Mouse (Mus musculus) intestine, embryonic 16.5 days (tissue): ENCODE results near the gene Txnrd2. TPM values are rescaled to one million over a fixed set of nuclear protein-coding genes. Genes with fewer than 3 reads are reported as not detected.

Experiments used
- ATAC-seq: fragments of 200-750 bp; cut with Nextera tagmentation; 2 replicates; pipeline ENCODE4 v1.8.0; 2017; ENCODE audit warnings: moderate TSS enrichment, moderate library complexity
- H3K27ac ChIP-seq: fragments of 300-500 bp; sonication (generic); 2 replicates; pipeline ENCODE4 v1.5.1; 2014; ENCODE audit warnings: mild to moderate bottlenecking, low read length
- H3K27me3 ChIP-seq: fragments of 300-500 bp; sonication (generic); replicated peaks from 2 replicates; pipeline ENCODE4 v1.6.1; 2014; ENCODE audit warnings: low read length, control low read depth, mixed read lengths; ENCODE audit not compliant: control insufficient read depth, insufficient read depth
- H3K36me3 ChIP-seq: fragments of 300-500 bp; sonication (generic); 2 replicates; pipeline ENCODE4 v1.6.1; 2014; ENCODE audit warnings: low read length, control low read depth; ENCODE audit not compliant: control insufficient read depth, insufficient read depth
- H3K4me1 ChIP-seq: fragments of 300-500 bp; sonication (generic); 2 replicates; pipeline ENCODE4 v1.6.1; 2014; ENCODE audit warnings: low read length, control low read depth, mixed read lengths; ENCODE audit not compliant: control insufficient read depth, insufficient read depth
- H3K4me2 ChIP-seq: fragments of 300-500 bp; sonication (generic); 2 replicates; pipeline ENCODE4 v1.6.1; 2014; ENCODE audit warnings: low read depth, low read length, control low read depth
- H3K4me3 ChIP-seq: fragments of 300-500 bp; sonication (generic); 2 replicates; pipeline ENCODE4 v1.5.1; 2014; ENCODE audit warnings: mild to moderate bottlenecking, low read length
- H3K9ac ChIP-seq: fragments of 300-500 bp; sonication (generic); 2 replicates; pipeline ENCODE4 v1.6.1; 2014; ENCODE audit warnings: low read depth, low read length
- H3K9me3 ChIP-seq: fragments of 300-500 bp; sonication (generic); 2 replicates; pipeline ENCODE4 v1.6.1; 2016; ENCODE audit warnings: low read length, control low read depth; ENCODE audit not compliant: control insufficient read depth
- WGBS: fragments of 180-500 bp; shearing (Covaris S2); extraction: QIAGEN DNeasy Blood & Tissue Kit; methylation state at CpG from one replicate; pipeline ENCODE4 v1.1.7; 2014; 5-methylcytosine and 5-hydroxymethylcytosine counted together
- polyA plus RNA-seq: library from polyadenylated mRNA; unstranded; fragments of >200 nt; fragmentation: Nextera tagmentation; extraction: Ambion mirVana; gene quantifications from 2 replicates; pipeline ENCODE4 v1.2.1, GENCODE M21; 2015

Txnrd2 gene
- polyA plus RNA-seq, 1 experiment from 2014 or later, result 29.8 TPM

DNA sequence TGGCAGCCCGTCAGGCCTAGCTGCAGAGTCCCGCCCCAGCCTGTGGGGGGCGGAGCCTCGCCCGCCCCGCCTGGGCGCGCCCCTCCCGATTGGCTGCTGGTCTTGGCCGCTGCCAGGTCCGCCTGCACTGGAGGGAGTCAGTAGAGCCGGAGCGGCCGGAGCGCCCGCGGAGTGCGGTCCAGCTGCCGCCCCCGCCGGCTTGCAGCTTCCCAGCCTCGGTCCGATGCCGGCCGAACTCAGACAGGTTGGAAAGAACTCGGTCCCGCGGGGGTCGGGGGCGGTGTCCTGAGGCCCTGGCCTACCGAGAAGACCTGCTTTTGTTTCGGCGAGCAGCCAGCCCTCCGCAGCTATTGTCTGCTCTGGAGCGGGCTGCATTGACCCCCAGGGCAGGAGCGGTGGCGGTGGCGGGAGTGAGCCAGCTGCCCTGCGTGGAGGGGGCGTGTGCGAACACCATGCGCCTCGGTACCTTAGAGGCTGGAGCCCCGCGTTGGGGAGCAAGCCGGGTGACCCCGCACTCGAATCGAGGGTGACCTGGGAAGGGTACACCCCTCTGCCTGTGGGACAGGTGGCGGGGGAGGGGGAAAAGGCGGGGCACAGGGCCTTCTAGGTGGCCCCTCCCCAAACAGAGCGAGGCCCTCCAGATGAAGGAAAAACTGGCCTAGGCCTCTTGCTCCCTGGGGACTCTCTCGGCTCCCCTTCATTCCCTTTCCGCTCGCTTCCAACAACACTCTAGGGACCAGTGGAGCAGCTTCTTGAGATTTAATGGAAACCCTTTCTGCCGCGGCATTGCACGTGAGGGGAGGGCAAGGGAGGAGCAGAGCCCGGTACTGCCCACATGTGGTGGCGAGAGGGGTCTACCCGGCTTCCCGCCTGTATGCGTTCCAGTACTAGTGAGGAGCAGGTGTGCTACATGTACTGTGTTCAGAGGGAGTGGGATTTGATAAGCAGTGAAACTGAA lies 33.4 kb upstream of the Txnrd2 start:
- Histone ChIP-seq H3K9me3 (no peaks in the 10 kb centered on the region), H3K4me2 (peak overlapping the region; percentile 99), H3K4me3 (peak overlapping the region; percentile 81), H3K27me3 (no peaks in the 10 kb centered on the region), H3K9ac (peak overlapping the region; percentile 86), H3K4me1 (peaks cover 37% of the 10 kb centered on the region), H3K36me3 (peaks cover 6% of the 10 kb centered on the region; the same call in 1 of the 2 replicates), H3K27ac (peak overlapping the region; percentile 39; the same call in 1 of the 2 replicates)
- under 1% methylated on average over 61 of the region's 63 CpGs for WGBS
- ATAC-seq, result peak; percentile 91

DNA sequence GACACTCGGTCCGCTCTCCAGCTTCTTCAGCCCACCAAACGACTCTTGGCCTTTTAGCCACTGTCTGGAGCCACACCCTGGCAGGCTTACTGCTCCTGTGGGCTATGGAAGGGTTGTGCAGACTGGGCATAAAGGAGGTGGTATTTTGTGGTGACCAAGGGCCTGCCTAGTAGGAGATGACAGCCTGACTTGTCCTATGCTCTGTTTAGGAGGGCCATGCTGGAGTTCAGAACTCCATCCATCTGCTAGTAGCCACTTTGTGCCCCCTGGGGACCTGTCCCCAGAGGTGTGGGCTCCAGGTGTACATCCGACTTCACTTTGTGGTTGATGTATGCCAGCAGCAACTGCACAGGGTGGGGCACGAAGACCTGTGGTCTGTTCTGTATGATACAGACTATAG lies 32.6 kb upstream of the Txnrd2 start:
- peaks cover 10% of the 10 kb centered on the region for H3K36me3 ChIP-seq
- H3K4me1 ChIP-seq, result peaks cover 28% of the 10 kb centered on the region
- ATAC-seq, result no peak
- H3K9me3 ChIP-seq, result no peaks in the 10 kb centered on the region
- H3K9ac ChIP-seq, result 0 out of 2 replicates have a peak overlapping the region, but pooled peaks have one; percentile 9
- peak overlapping the region; percentile 99 for H3K4me2 ChIP-seq
- no peaks in the 10 kb centered on the region for H3K27me3 ChIP-seq
- 57% methylated on average over 5 of the region's 5 CpGs for WGBS
- peak overlapping the region; percentile 81 for H3K4me3 ChIP-seq
- H3K27ac ChIP-seq, result no peak overlapping the region

DNA sequence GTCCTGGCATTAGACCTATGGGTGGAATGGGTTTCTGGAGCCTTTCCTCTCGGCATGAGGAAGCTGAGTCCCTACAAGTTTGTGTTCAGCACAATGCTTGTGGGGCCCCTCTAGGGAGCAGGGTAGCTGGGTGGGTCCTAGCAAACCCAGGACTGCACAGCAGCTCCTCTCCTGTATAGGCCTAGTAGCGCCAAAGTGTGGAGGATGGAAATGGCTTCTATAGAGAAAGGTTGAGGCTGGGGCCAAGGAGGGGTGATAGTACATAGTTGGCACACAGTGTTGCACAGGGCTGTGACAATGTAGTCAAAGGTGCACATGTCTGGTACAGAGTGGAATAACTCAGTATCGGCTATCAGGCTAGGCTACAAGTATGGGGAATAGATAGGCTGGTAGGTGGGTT lies 32.1 kb upstream of the Txnrd2 start:
- WGBS, result 69% methylated on average over 3 of the region's 3 CpGs
- H3K36me3 ChIP-seq, result peaks cover 10% of the 10 kb centered on the region
- no peak overlapping the region for H3K27ac ChIP-seq
- no peaks in the 10 kb centered on the region for H3K9me3 ChIP-seq
- H3K4me3 ChIP-seq, result no peak overlapping the region
- peaks cover 25% of the 10 kb centered on the region for H3K4me1 ChIP-seq
- H3K27me3 ChIP-seq, result no peaks in the 10 kb centered on the region
- no peak for ATAC-seq
- H3K4me2 ChIP-seq, result peak overlapping the region; percentile 99; the same call in 1 of the 2 replicates
- no peak overlapping the region for H3K9ac ChIP-seq

DNA sequence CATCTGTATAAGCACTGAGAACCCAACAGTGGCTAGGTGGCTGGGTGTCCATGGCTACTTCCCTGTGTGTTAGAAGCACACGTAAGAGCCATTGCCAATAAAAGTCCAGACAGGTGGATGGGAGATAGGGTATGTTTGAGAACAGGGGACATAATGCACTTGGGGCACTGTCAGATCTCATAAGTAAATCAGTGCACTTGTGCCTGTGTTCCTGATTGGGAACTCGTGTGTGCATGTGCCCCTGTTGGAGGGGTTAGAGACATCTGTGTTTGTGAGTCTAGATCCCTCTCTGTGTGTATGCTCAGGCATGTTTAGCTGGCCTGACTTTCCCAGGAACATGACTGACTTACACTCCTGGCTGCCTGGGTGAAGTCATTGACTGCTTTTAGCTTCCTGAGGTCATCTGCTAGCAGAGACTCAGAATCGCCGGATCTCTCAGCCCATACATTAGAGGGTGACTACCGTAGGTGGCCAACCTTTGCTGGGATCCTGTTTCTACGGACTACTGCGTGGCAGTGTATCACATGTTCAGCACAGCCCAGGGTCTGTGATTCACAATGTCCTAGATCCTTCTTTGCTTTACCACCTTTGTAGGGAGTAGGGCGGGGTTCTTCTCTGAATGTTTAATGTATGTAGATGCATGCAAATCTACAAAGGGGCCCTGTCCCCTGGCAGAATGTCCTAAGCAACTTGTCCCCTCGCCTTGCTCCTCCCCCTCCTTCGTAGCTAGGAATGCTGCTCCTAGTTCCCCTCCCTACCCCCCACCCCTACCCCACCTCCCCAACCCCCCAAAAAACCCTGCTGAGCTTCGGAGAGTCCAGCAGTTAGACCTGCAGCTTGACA lies 31.2 kb upstream of the Txnrd2 start:
- Histone ChIP-seq H3K4me3 (no peak overlapping the region), H3K36me3 (peaks cover 10% of the 10 kb centered on the region), H3K9me3 (no peaks in the 10 kb centered on the region), H3K9ac (0 out of 2 replicates have a peak overlapping the region, but pooled peaks have one; percentile 6), H3K4me2 (no peak overlapping the region), H3K27ac (no peak overlapping the region), H3K27me3 (no peaks in the 10 kb centered on the region), H3K4me1 (peaks cover 25% of the 10 kb centered on the region)
- no peak for ATAC-seq
- WGBS, result 40% methylated on average over 11 of the region's 11 CpGs

- H3K4me2 ChIP-seq, result no peak overlapping the region
These were observed 30.6 kb upstream of the Txnrd2 start for GRCm38 (mm10) chr16:18395620-18396036.

GRCm38 (mm10) chr16:18396201-18396600 lies 30.0 kb upstream of the Txnrd2 start:
- H3K4me3 ChIP-seq, result no peak overlapping the region
- 55% methylated on average over 2 of the region's 2 CpGs for WGBS
- peaks cover 13% of the 10 kb centered on the region for H3K36me3 ChIP-seq
- H3K4me2 ChIP-seq, result no peak overlapping the region
- H3K27ac ChIP-seq, result no peak overlapping the region
- H3K9me3 ChIP-seq, result no peaks in the 10 kb centered on the region
- H3K9ac ChIP-seq, result no peak overlapping the region
- no peak for ATAC-seq
- H3K27me3 ChIP-seq, result no peaks in the 10 kb centered on the region
- peaks cover 31% of the 10 kb centered on the region for H3K4me1 ChIP-seq

More at GRCm38 (mm10) chr16:18395620-18396036, 30.6 kb upstream of the Txnrd2 start:
- H3K4me1 ChIP-seq, result peaks cover 26% of the 10 kb centered on the region
- H3K9ac ChIP-seq, result 0 out of 2 replicates have a peak overlapping the region, but pooled peaks have one; percentile 6
- H3K9me3 ChIP-seq, result no peaks in the 10 kb centered on the region
- no peak overlapping the region for H3K27ac ChIP-seq
- 52% methylated on average over 6 of the region's 7 CpGs for WGBS
- H3K27me3 ChIP-seq, result no peaks in the 10 kb centered on the region
- ATAC-seq, result no peak
- H3K36me3 ChIP-seq, result peaks cover 10% of the 10 kb centered on the region
- no peak overlapping the region for H3K4me3 ChIP-seq

- no peak for ATAC-seq
- no peaks in the 10 kb centered on the region for H3K27me3 ChIP-seq
- no peak overlapping the region for H3K9ac ChIP-seq
- H3K4me3 ChIP-seq, result no peak overlapping the region
- WGBS, result 93% methylated on average over 27 of the region's 27 CpGs
- no peak overlapping the region for H3K4me2 ChIP-seq
- no peaks in the 10 kb centered on the region for H3K9me3 ChIP-seq
- H3K4me1 ChIP-seq, result peaks cover 30% of the 10 kb centered on the region
- peaks cover 13% of the 10 kb centered on the region for H3K36me3 ChIP-seq
- no peak overlapping the region for H3K27ac ChIP-seq
These were observed 29.2 kb upstream of the Txnrd2 start for GRCm38 (mm10) chr16:18396791-18397621.

- ATAC-seq, result no peak
- H3K4me1 ChIP-seq, result peaks cover 15% of the 10 kb centered on the region
- no peak overlapping the region for H3K4me2 ChIP-seq
- no peaks in the 10 kb centered on the region for H3K27me3 ChIP-seq
- H3K9me3 ChIP-seq, result no peaks in the 10 kb centered on the region
- H3K4me3 ChIP-seq, result no peak overlapping the region
- H3K36me3 ChIP-seq, result peaks cover 13% of the 10 kb centered on the region
- peak overlapping the region; percentile 11; the same call in 1 of the 2 replicates for H3K9ac ChIP-seq
- no peak overlapping the region for H3K27ac ChIP-seq
- 73% methylated on average over 9 of the region's 9 CpGs for WGBS
These were observed 26.2 kb upstream of the Txnrd2 start for GRCm38 (mm10) chr16:18400028-18400427.
